Mouse (Mus musculus) stomach, postnatal 0 days (tissue): ENCODE measurements around the gene Slc26a6.

Experiments used
- CTCF ChIP-seq: IDR thresholded peaks from 2 replicates; pipeline ENCODE4 v1.5.1; 2016; ENCODE audit warnings: antibody characterized with exemption, low read depth, mild to moderate bottlenecking, moderate library complexity
- EP300 ChIP-seq: optimal IDR thresholded peaks from 2 replicates; pipeline ENCODE3; 2016; ENCODE audit warnings: antibody characterized with exemption

DNA sequence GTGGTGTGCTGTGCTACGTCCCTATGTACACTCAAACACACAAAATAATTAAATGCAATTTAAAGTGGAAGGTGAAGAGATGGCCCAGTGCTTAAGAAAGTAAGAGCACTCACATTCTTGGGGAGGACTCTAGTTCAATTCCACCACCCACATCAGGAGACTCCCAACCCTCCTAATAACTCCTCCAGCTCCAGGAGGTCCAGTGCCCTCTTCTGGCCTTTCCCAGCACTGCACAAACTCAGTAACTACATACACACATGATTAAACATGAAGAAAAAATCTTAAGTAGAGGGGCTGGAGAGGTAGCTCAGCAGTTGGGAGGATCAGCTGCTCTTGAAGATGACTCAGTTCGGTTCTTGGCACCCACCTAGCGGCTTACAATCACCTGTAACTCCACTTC is 33.6 kb upstream of the Slc26a6 start:
- TF ChIP-seq CTCF (peak; percentile 80), EP300 (no peak)
